Comparison of ENCODE assay signal across 22 mouse cellular contexts in genomic region chr5:114605981-114606380, GRCm38 (mm10). TPM values are rescaled to one million over a fixed set of nuclear protein-coding genes. Genes with fewer than 3 reads are reported as not detected.
DNase-seq lines count a peak whose midpoint lies in the region; ATAC-seq and TF ChIP-seq lines count a peak whose summit lies in the region.
"Had no signal": no experiment of that assay in that cellular context is flagged by ENCODE, and none has a peak within 500 bp of the region (broad histone marks: within the 10 kb centered on the region; RNA-seq: fewer than 3 reads in every experiment).

No protein-coding gene starts in this region.

- no peak for DNase-seq in forebrain, embryonic 11.5 days (ENCODE audit: low spot score)
- DNase-seq in midbrain, embryonic 14.5 days: no peak
- DNase-seq in midbrain, embryonic 11.5 days (ENCODE audit: low spot score, missing footprints): no peak
- DNase-seq in cerebellum, adult 2 months: no peak
- DNase-seq in thymus, postnatal 10 days (ENCODE audit: low spot score in 2 of 2): no peak
- DNase-seq: adrenal gland, postnatal 36 days; cerebellum, adult 11-12 months; embryo, embryonic 11 days; gastrocnemius, postnatal 25 days; heart, postnatal 36 days; kidney, postnatal 4 days; liver, embryonic 13.5 days; lung, embryonic 14.5 days; lung, postnatal 36 days; thymus, postnatal 36 days had no signal

- H3K4me1 ChIP-seq in forebrain, embryonic 12.5 days: peaks cover 74% of the 10 kb centered on the region
- peaks cover 25% of the 10 kb centered on the region for H3K4me1 ChIP-seq in forebrain, embryonic 11.5 days (replicated peaks; ENCODE audit: control insufficient read depth, insufficient read depth, low read length)
- peaks cover 39% of the 10 kb centered on the region for H3K4me1 ChIP-seq in midbrain, embryonic 14.5 days (ENCODE audit: control insufficient read depth, insufficient read depth, low read length)
- H3K4me1 ChIP-seq in midbrain, embryonic 11.5 days (ENCODE audit: control insufficient read depth, insufficient read depth, low read length): peaks cover 23% of the 10 kb centered on the region
- H3K4me1 ChIP-seq in hindbrain, embryonic 15.5 days (replicated peaks): peaks cover 56% of the 10 kb centered on the region
- H3K4me1 ChIP-seq in neural tube, embryonic 15.5 days: peaks cover 62% of the 10 kb centered on the region
- peaks cover 12% of the 10 kb centered on the region for H3K4me1 ChIP-seq in cerebellum, adult 2 months (ENCODE audit: control insufficient read depth, insufficient read depth, low read length)

- no peak for TF ChIP-seq POLR2A in cerebellum, adult 2 months (IDR thresholded peaks at IDR 0.05; ENCODE audit: borderline replicate concordance, insufficient read depth, low read length)

- WGBS in forebrain, embryonic 12.5 days: 73% methylated on average over 6 of the region's 6 CpGs
- 86% methylated on average over 6 of the region's 6 CpGs for WGBS in forebrain, embryonic 11.5 days
- 85% methylated on average over 6 of the region's 6 CpGs for WGBS in midbrain, embryonic 14.5 days
- 90% methylated on average over 6 of the region's 6 CpGs for WGBS in midbrain, embryonic 11.5 days
- WGBS in hindbrain, embryonic 15.5 days: 71% methylated on average over 6 of the region's 6 CpGs
- WGBS in neural tube, embryonic 15.5 days: 56% methylated on average over 6 of the region's 6 CpGs
- 89% methylated on average over 6 of the region's 6 CpGs for whole genome bisulfite sequencing in cerebellum, adult 2 months

- H3K9ac ChIP-seq in forebrain, embryonic 12.5 days: no peak overlapping the region
- no peak overlapping the region for H3K9ac ChIP-seq in forebrain, embryonic 11.5 days (ENCODE audit: low read length)
- no peak overlapping the region for H3K9ac ChIP-seq in midbrain, embryonic 14.5 days (replicated peaks; ENCODE audit: low read length)
- no peak overlapping the region for H3K9ac ChIP-seq in midbrain, embryonic 11.5 days (ENCODE audit: low read length)
- H3K9ac ChIP-seq in hindbrain, embryonic 15.5 days: no peak overlapping the region
- no peak overlapping the region for H3K9ac ChIP-seq in neural tube, embryonic 15.5 days (replicated peaks)
- H3K9ac ChIP-seq: intestine, embryonic 15.5 days; limb, embryonic 13.5 days; liver, embryonic 13.5 days; lung, embryonic 14.5 days had no signal

- H3K4me2 ChIP-seq in forebrain, embryonic 12.5 days: 0 out of 2 replicates have a peak overlapping the region, but pooled peaks have one; percentile 27
- H3K4me2 ChIP-seq in forebrain, embryonic 11.5 days (ENCODE audit: low read depth, low read length, severe bottlenecking): no peak overlapping the region
- H3K4me2 ChIP-seq in midbrain, embryonic 14.5 days (ENCODE audit: low read length): no peak overlapping the region
- H3K4me2 ChIP-seq in midbrain, embryonic 11.5 days: no peak overlapping the region
- no peak overlapping the region for H3K4me2 ChIP-seq in hindbrain, embryonic 15.5 days
- peak overlapping the region; percentile 28; the same call in 1 of the 2 replicates for H3K4me2 ChIP-seq in neural tube, embryonic 15.5 days
- H3K4me2 ChIP-seq: intestine, embryonic 15.5 days; limb, embryonic 13.5 days; liver, embryonic 13.5 days; lung, embryonic 14.5 days had no signal

- TF ChIP-seq CTCF in cerebellum, adult 2 months (IDR thresholded peaks at IDR 0.05; ENCODE audit: borderline replicate concordance, insufficient read depth, low read depth, low read length): no peak

- H3K4me3 ChIP-seq in forebrain, embryonic 12.5 days (replicated peaks): no peak overlapping the region
- H3K4me3 ChIP-seq in forebrain, embryonic 11.5 days (ENCODE audit: low read depth, low read length): no peak overlapping the region
- H3K4me3 ChIP-seq in midbrain, embryonic 14.5 days (replicated peaks; ENCODE audit: low read depth, low read length): no peak overlapping the region
- no peak overlapping the region for H3K4me3 ChIP-seq in midbrain, embryonic 11.5 days (ENCODE audit: low read depth, low read length)
- H3K4me3 ChIP-seq in hindbrain, embryonic 15.5 days: no peak overlapping the region
- no peak overlapping the region for H3K4me3 ChIP-seq in neural tube, embryonic 15.5 days (replicated peaks)
- no peak overlapping the region for H3K4me3 ChIP-seq in cerebellum, adult 2 months (replicated peaks; ENCODE audit: insufficient read depth, low read depth, low read length)
- H3K4me3 ChIP-seq: heart, adult 2 months; intestine, embryonic 15.5 days; limb, embryonic 13.5 days; liver, embryonic 13.5 days had no signal

- ATAC-seq in forebrain, embryonic 12.5 days (ENCODE audit: low FRiP score): no peak
- ATAC-seq in forebrain, embryonic 11.5 days (replicated peaks; ENCODE audit: low FRiP score): no peak
- ATAC-seq in midbrain, embryonic 14.5 days (ENCODE audit: low FRiP score, low TSS enrichment): no peak
- ATAC-seq in midbrain, embryonic 11.5 days (ENCODE audit: low FRiP score): no peak
- no peak for ATAC-seq in hindbrain, embryonic 15.5 days (ENCODE audit: low FRiP score, low read depth)
- no peak for ATAC-seq in neural tube, embryonic 15.5 days (ENCODE audit: low FRiP score)
- ATAC-seq: intestine, embryonic 15.5 days had no signal

- no peaks in the 10 kb centered on the region for H3K9me3 ChIP-seq in forebrain, embryonic 12.5 days
- H3K9me3 ChIP-seq in forebrain, embryonic 11.5 days (ENCODE audit: control insufficient read depth, low read length): no peaks in the 10 kb centered on the region
- H3K9me3 ChIP-seq in midbrain, embryonic 14.5 days (ENCODE audit: control insufficient read depth, low read length): no peaks in the 10 kb centered on the region
- H3K9me3 ChIP-seq in midbrain, embryonic 11.5 days (ENCODE audit: control insufficient read depth, low read length): no peaks in the 10 kb centered on the region
- no peaks in the 10 kb centered on the region for H3K9me3 ChIP-seq in hindbrain, embryonic 15.5 days
- no peaks in the 10 kb centered on the region for H3K9me3 ChIP-seq in neural tube, embryonic 15.5 days (replicated peaks)
- H3K9me3 ChIP-seq: G1E; intestine, embryonic 15.5 days; limb, embryonic 13.5 days; liver, embryonic 13.5 days had no signal

- H3K27me3 ChIP-seq in forebrain, embryonic 12.5 days: 0 out of 2 replicates have a peak, but pooled peaks cover 5% of the 10 kb centered on the region
- H3K27me3 ChIP-seq in forebrain, embryonic 11.5 days (ENCODE audit: control insufficient read depth, insufficient read depth, low read length): no peaks in the 10 kb centered on the region
- no peaks in the 10 kb centered on the region for H3K27me3 ChIP-seq in midbrain, embryonic 14.5 days (ENCODE audit: control insufficient read depth, insufficient read depth, low read length)
- H3K27me3 ChIP-seq in midbrain, embryonic 11.5 days (ENCODE audit: control insufficient read depth, insufficient read depth, low read length): no peaks in the 10 kb centered on the region
- H3K27me3 ChIP-seq in hindbrain, embryonic 15.5 days: no peaks in the 10 kb centered on the region
- H3K27me3 ChIP-seq in neural tube, embryonic 15.5 days (replicated peaks): no peaks in the 10 kb centered on the region
- no peaks in the 10 kb centered on the region for H3K27me3 ChIP-seq in cerebellum, adult 2 months (ENCODE audit: control insufficient read depth, insufficient read depth, low read length)
- H3K27me3 ChIP-seq: intestine, embryonic 15.5 days had no signal

- peak overlapping the region; percentile 78; the same call in 1 of the 2 replicates for H3K27ac ChIP-seq in forebrain, embryonic 12.5 days
- H3K27ac ChIP-seq in forebrain, embryonic 11.5 days (ENCODE audit: low read depth, low read length): no peak overlapping the region
- H3K27ac ChIP-seq in midbrain, embryonic 14.5 days (replicated peaks; ENCODE audit: low read depth, low read length): 0 out of 2 replicates have a peak overlapping the region, but pooled peaks have one; percentile 37
- no peak overlapping the region for H3K27ac ChIP-seq in midbrain, embryonic 11.5 days (ENCODE audit: low read depth, low read length)
- H3K27ac ChIP-seq in hindbrain, embryonic 15.5 days (replicated peaks): peak overlapping the region; percentile 54
- peak overlapping the region; percentile 70 for H3K27ac ChIP-seq in neural tube, embryonic 15.5 days (replicated peaks)
- no peak overlapping the region for H3K27ac ChIP-seq in cerebellum, adult 2 months (ENCODE audit: insufficient read depth, low read length)
- H3K27ac ChIP-seq: heart, adult 2 months; intestine, embryonic 15.5 days; limb, embryonic 13.5 days; liver, embryonic 13.5 days had no signal

- H3K36me3 ChIP-seq in forebrain, embryonic 12.5 days (replicated peaks): peaks cover 3% of the 10 kb centered on the region
- no peaks in the 10 kb centered on the region for H3K36me3 ChIP-seq in forebrain, embryonic 11.5 days (ENCODE audit: control insufficient read depth, insufficient read depth, low read length)
- no peaks in the 10 kb centered on the region for H3K36me3 ChIP-seq in midbrain, embryonic 14.5 days (ENCODE audit: control insufficient read depth, insufficient read depth, low read length)
- H3K36me3 ChIP-seq in midbrain, embryonic 11.5 days (ENCODE audit: control insufficient read depth, insufficient read depth, low read length): no peaks in the 10 kb centered on the region
- no peaks in the 10 kb centered on the region for H3K36me3 ChIP-seq in hindbrain, embryonic 15.5 days
- H3K36me3 ChIP-seq in neural tube, embryonic 15.5 days: no peaks in the 10 kb centered on the region
- H3K36me3 ChIP-seq: limb, embryonic 13.5 days; liver, embryonic 13.5 days had no signal

RNA-seq across cellular contexts. Expression of gene Fam222a, which starts 38.2 kb away (rescaled TPM):
- polyA plus RNA-seq in forebrain, embryonic 12.5 days (2016; fragmentation: Nextera tagmentation; extraction: Ambion mirVana): 6.9 and 10.2 TPM in 2 replicates
- polyA plus RNA-seq in forebrain, embryonic 11.5 days (2014; fragmentation: Nextera tagmentation; extraction: Ambion mirVana): 8.7 and 9.4 TPM in 2 replicates
- 5.7 and 7.0 TPM in 2 replicates for polyA plus RNA-seq in midbrain, embryonic 14.5 days (2014; fragmentation: Nextera tagmentation; extraction: Ambion mirVana)
- polyA plus RNA-seq in midbrain, embryonic 11.5 days (2014; fragmentation: Nextera tagmentation; extraction: Ambion mirVana): 5.8 and 6.7 TPM in 2 replicates
- 6.6 and 8.3 TPM in 2 replicates for polyA plus RNA-seq in hindbrain, embryonic 15.5 days (2015; fragmentation: Nextera tagmentation; extraction: Ambion mirVana)
- 4.7 and 5.3 TPM in 2 replicates for polyA plus RNA-seq in neural tube, embryonic 15.5 days (2015; fragmentation: Nextera tagmentation; extraction: Ambion mirVana)
- 18.7 and 20.5 TPM in 2 replicates for polyA plus RNA-seq in cerebellum, adult 2 months (2012; rRNA removed)

RNA-seq across cellular contexts. Expression of gene Trpv4, which starts 52.2 kb away (rescaled TPM):
- 0.67 and 0.69 TPM in 2 replicates for polyA plus RNA-seq in forebrain, embryonic 12.5 days (2016; fragmentation: Nextera tagmentation; extraction: Ambion mirVana)
- 0.17 and 0.53 TPM in 2 replicates for polyA plus RNA-seq in forebrain, embryonic 11.5 days (2014; fragmentation: Nextera tagmentation; extraction: Ambion mirVana)
- 0.46 and 0.86 TPM in 2 replicates for polyA plus RNA-seq in midbrain, embryonic 14.5 days (2014; fragmentation: Nextera tagmentation; extraction: Ambion mirVana)
- polyA plus RNA-seq in midbrain, embryonic 11.5 days (2014; fragmentation: Nextera tagmentation; extraction: Ambion mirVana): 0.26 TPM in 1 of 2 replicates, not detected in the other
- 1.6 and 1.9 TPM in 2 replicates for polyA plus RNA-seq in hindbrain, embryonic 15.5 days (2015; fragmentation: Nextera tagmentation; extraction: Ambion mirVana)
- 1.4 and 1.6 TPM in 2 replicates for polyA plus RNA-seq in neural tube, embryonic 15.5 days (2015; fragmentation: Nextera tagmentation; extraction: Ambion mirVana)
- polyA plus RNA-seq in cerebellum, adult 2 months (2012; rRNA removed): 3.0 and 5.5 TPM in 2 replicates

Comparison
In these comparisons a context has a peak if more than half of its experiments do, and no peak if none do; other contexts are left out.
1. H3K27ac ChIP-seq: peak in forebrain, embryonic 12.5 days (single experiment), midbrain, embryonic 14.5 days (single experiment), hindbrain, embryonic 15.5 days (single experiment) and neural tube, embryonic 15.5 days (single experiment); none in forebrain, embryonic 11.5 days (single experiment), midbrain, embryonic 11.5 days (single experiment) and cerebellum, adult 2 months (single experiment).
2. H3K4me2 ChIP-seq: peak in forebrain, embryonic 12.5 days (single experiment) and neural tube, embryonic 15.5 days (single experiment); none in forebrain, embryonic 11.5 days (single experiment), midbrain, embryonic 14.5 days (single experiment), midbrain, embryonic 11.5 days (single experiment) and hindbrain, embryonic 15.5 days (single experiment).